Mouse (Mus musculus) brown adipose tissue, adult 24 weeks (tissue): ENCODE measurements at regions not wholly inside any gene's neighbourhood (a gene's known extent, or its start where the extent isn't known, plus 50 kb on each side); places are given as distances from the start of the nearest gene placed in this dataset.
A peak's percentile ranks its signal among the peaks of the same experiment; 100 is the strongest.

Experiments used
- H3K27ac ChIP-seq: fragments of 200-500 bp; replicated peaks from 2 replicates; pipeline ENCODE4 v1.5.1; 2012; ENCODE audit warnings: low read depth, mild to moderate bottlenecking, low read length
- H3K4me1 ChIP-seq: fragments of 200-500 bp; 2 replicates; pipeline ENCODE4 v1.6.1; 2012; ENCODE audit warnings: low read length, mixed read lengths; ENCODE audit not compliant: control insufficient read depth, insufficient read depth, insufficient read length
- H3K4me3 ChIP-seq: fragments of 200-500 bp; 2 replicates; pipeline ENCODE4 v1.5.1; 2012; ENCODE audit warnings: low read depth, mild to moderate bottlenecking, low read length, moderate library complexity; ENCODE audit not compliant: insufficient read depth

- H3K27ac ChIP-seq, result no peak overlapping the region
- no peaks in the 10 kb centered on the region for H3K4me1 ChIP-seq
- H3K4me3 ChIP-seq, result no peak overlapping the region
These were observed 172.0 kb upstream of the Adgrl4 start for GRCm38 (mm10) chr3:151265658-151266057.

GRCm38 (mm10) chr3:151269514-151269913, 168.2 kb upstream of the Adgrl4 start:
- Histone ChIP-seq H3K4me1 (no peaks in the 10 kb centered on the region), H3K27ac (no peak overlapping the region), H3K4me3 (no peak overlapping the region)

- Histone ChIP-seq H3K4me3 (no peak overlapping the region), H3K27ac (no peak overlapping the region), H3K4me1 (no peaks in the 10 kb centered on the region)
These were observed 153.9 kb upstream of the Adgrl4 start for GRCm38 (mm10) chr3:151283829-151284228.

GRCm38 (mm10) chr3:151293981-151294605, 143.6 kb upstream of the Adgrl4 start:
- Histone ChIP-seq H3K4me3 (peak overlapping the region; percentile 48), H3K27ac (peak overlapping the region; percentile 96), H3K4me1 (peaks cover 19% of the 10 kb centered on the region)

- peak overlapping the region; percentile 48 for H3K4me3 ChIP-seq
- H3K4me1 ChIP-seq, result peaks cover 20% of the 10 kb centered on the region
- peak overlapping the region; percentile 96 for H3K27ac ChIP-seq
These were observed 143.1 kb upstream of the Adgrl4 start for GRCm38 (mm10) chr3:151294606-151295005.

GRCm38 (mm10) chr3:151295027-151295426, 142.7 kb upstream of the Adgrl4 start:
- H3K27ac ChIP-seq, result peak overlapping the region; percentile 96
- peaks cover 20% of the 10 kb centered on the region for H3K4me1 ChIP-seq
- peak overlapping the region; percentile 48 for H3K4me3 ChIP-seq

GRCm38 (mm10) chr3:151298325-151298724, 139.4 kb upstream of the Adgrl4 start:
- H3K27ac ChIP-seq, result 0 out of 2 replicates have a peak overlapping the region, but pooled peaks have one; percentile 33
- H3K4me1 ChIP-seq, result peaks cover 18% of the 10 kb centered on the region
- H3K4me3 ChIP-seq, result no peak overlapping the region

- H3K27ac ChIP-seq, result no peak overlapping the region
- no peaks in the 10 kb centered on the region for H3K4me1 ChIP-seq
- no peak overlapping the region for H3K4me3 ChIP-seq
These were observed 132.3 kb upstream of the Adgrl4 start for GRCm38 (mm10) chr3:151305402-151305801.

GRCm38 (mm10) chr3:151307975-151308374, 129.7 kb upstream of the Adgrl4 start:
- Histone ChIP-seq H3K4me3 (no peak overlapping the region), H3K27ac (no peak overlapping the region), H3K4me1 (no peaks in the 10 kb centered on the region)

GRCm38 (mm10) chr3:151323835-151324234, 113.9 kb upstream of the Adgrl4 start:
- no peak overlapping the region for H3K27ac ChIP-seq
- H3K4me1 ChIP-seq, result peaks cover 5% of the 10 kb centered on the region; the same call in 1 of the 2 replicates
- no peak overlapping the region for H3K4me3 ChIP-seq

- no peak overlapping the region for H3K4me3 ChIP-seq
- no peak overlapping the region for H3K27ac ChIP-seq
These were observed 107.9 kb upstream of the Adgrl4 start for GRCm38 (mm10) chr3:151329801-151330200.

GRCm38 (mm10) chr3:151331906-151332305, 105.8 kb upstream of the Adgrl4 start:
- Histone ChIP-seq H3K4me3 (no peak overlapping the region), H3K4me1 (peaks cover 6% of the 10 kb centered on the region), H3K27ac (peak overlapping the region; percentile 66)

More at GRCm38 (mm10) chr3:151329801-151330200, 107.9 kb upstream of the Adgrl4 start:
- peaks cover 6% of the 10 kb centered on the region for H3K4me1 ChIP-seq

GRCm38 (mm10) chr3:151332317-151332687, 105.4 kb upstream of the Adgrl4 start:
- peaks cover 6% of the 10 kb centered on the region for H3K4me1 ChIP-seq
- H3K27ac ChIP-seq, result no peak overlapping the region
- no peak overlapping the region for H3K4me3 ChIP-seq

- H3K4me1 ChIP-seq, result peaks cover 6% of the 10 kb centered on the region
- no peak overlapping the region for H3K4me3 ChIP-seq
- H3K27ac ChIP-seq, result no peak overlapping the region; the same call in 1 of the 2 replicates
These were observed 104.8 kb upstream of the Adgrl4 start for GRCm38 (mm10) chr3:151332688-151333452.

- Histone ChIP-seq H3K4me1 (peaks cover 6% of the 10 kb centered on the region), H3K27ac (no peak overlapping the region)
These were observed 103.8 kb upstream of the Adgrl4 start for GRCm38 (mm10) chr3:151333867-151334341.

More at GRCm38 (mm10) chr3:151333867-151334341, 103.8 kb upstream of the Adgrl4 start:
- no peak overlapping the region for H3K4me3 ChIP-seq
